ENCODE assay signal across 8 mouse cellular contexts in the genomic region with DNA sequence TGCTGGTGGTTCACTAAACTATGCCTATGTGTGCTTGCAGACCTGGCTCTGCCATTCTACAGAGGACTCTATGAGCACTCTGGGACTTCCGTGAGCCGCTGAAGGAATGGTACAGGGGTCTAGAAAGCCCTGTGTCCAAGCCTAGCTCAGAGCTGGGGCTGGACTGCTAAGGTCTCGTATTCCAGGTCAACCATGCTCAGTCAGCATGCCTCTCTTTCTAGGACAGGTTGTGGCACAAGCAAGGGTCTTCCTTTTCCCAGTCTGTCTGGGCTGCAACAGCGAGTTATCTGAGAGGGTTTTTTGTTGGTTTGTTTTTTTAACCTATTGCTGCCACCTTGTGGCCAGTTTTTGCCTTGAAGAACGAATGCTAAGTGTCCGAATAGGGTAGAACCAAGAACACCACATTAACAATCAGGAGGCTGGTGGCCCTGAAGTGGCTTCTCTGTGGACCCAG. TPM values are rescaled to one million over a fixed set of nuclear protein-coding genes. Genes with fewer than 3 reads are reported as not detected.
A peak's percentile ranks its signal among the peaks of the same experiment; 100 is the strongest.
DNase-seq lines count a peak whose midpoint lies in the region; ATAC-seq and TF ChIP-seq lines count a peak whose summit lies in the region.

No protein-coding gene starts in this region.

- H3K9me3 ChIP-seq in embryonic facial prominence, embryonic 12.5 days = no peaks in the 10 kb centered on the region
- H3K9me3 ChIP-seq in midbrain, embryonic 12.5 days = no peaks in the 10 kb centered on the region

- no peaks in the 10 kb centered on the region for H3K27me3 ChIP-seq in embryonic facial prominence, embryonic 12.5 days
- no peaks in the 10 kb centered on the region for H3K27me3 ChIP-seq in heart, adult 2 months (ENCODE audit: control insufficient read depth, insufficient read depth, low read length)
- 0 out of 2 replicates have a peak, but pooled peaks cover 3% of the 10 kb centered on the region for H3K27me3 ChIP-seq in midbrain, embryonic 12.5 days

- no peak for ATAC-seq in embryonic facial prominence, embryonic 12.5 days (ENCODE audit: insufficient number of reproducible peaks, insufficient read depth, low FRiP score, low TSS enrichment)
- peak; percentile 67 for ATAC-seq in midbrain, embryonic 12.5 days (ENCODE audit: low FRiP score, low read depth)

- DNase-seq in 3T3-L1 (ENCODE audit: low read depth, low spot score) = peak; percentile 96
- peak; percentile 77 for DNase-seq in adrenal gland, postnatal 25 days
- peak; percentile 81 to 87 for DNase-seq in heart, adult 2 months
- DNase-seq in kidney, adult 18-20 months = peak; percentile 93
- DNase-seq in left cerebral cortex, postnatal 4 days = peak; percentile 86
- DNase-seq in spleen, adult 18-20 months = peak; percentile 38 to 80

- intact Hi-C loops in heart, adult 2 months (cut with DNase I) = loop anchor here (1.0 to 5.0 kb wide), 4 partner anchors 108 to 320 kb away; partner anchors contain the start of gene Cpne2
- intact Hi-C loops in left cerebral cortex, postnatal 4 days (cut with DNase I) = loop anchor here (2.0 kb wide), 1 partner anchor 108 kb away; no protein-coding TSS in a partner anchor

- H3K4me2 ChIP-seq in embryonic facial prominence, embryonic 12.5 days (replicated peaks) = peak overlapping the region; percentile 16; the same call in 1 of the 2 replicates
- peak overlapping the region; percentile 42 for H3K4me2 ChIP-seq in midbrain, embryonic 12.5 days (replicated peaks)

- TF ChIP-seq CTCF in heart, adult 2 months (IDR thresholded peaks at IDR 0.05) = peak; percentile 85

- H3K79me2 ChIP-seq in heart, adult 2 months (replicated peaks; ENCODE audit: control insufficient read depth, insufficient read depth, low read length) = no peaks in the 10 kb centered on the region

- 29% methylated on average over 6 of the region's 6 CpGs for WGBS in embryonic facial prominence, embryonic 12.5 days
- 33% methylated on average over 6 of the region's 6 CpGs for WGBS in heart, adult 2 months
- WGBS in midbrain, embryonic 12.5 days = 23% methylated on average over 6 of the region's 6 CpGs

- H3K9ac ChIP-seq in embryonic facial prominence, embryonic 12.5 days = 0 out of 2 replicates have a peak overlapping the region, but pooled peaks have one; percentile 19
- no peak overlapping the region for H3K9ac ChIP-seq in heart, adult 2 months (ENCODE audit: low read depth, low read length)
- H3K9ac ChIP-seq in midbrain, embryonic 12.5 days (replicated peaks) = no peak overlapping the region; the same call in 1 of the 2 replicates

- no peak for TF ChIP-seq EP300 in heart, adult 2 months (IDR thresholded peaks at IDR 0.05; ENCODE audit: insufficient read depth, low read depth, low read length)

- H3K4me3 ChIP-seq in embryonic facial prominence, embryonic 12.5 days = no peak overlapping the region
- H3K4me3 ChIP-seq in heart, adult 2 months = no peak overlapping the region
- peak overlapping the region; percentile 20; the same call in 1 of the 2 replicates for H3K4me3 ChIP-seq in midbrain, embryonic 12.5 days

- H3K4me1 ChIP-seq in embryonic facial prominence, embryonic 12.5 days = no peaks in the 10 kb centered on the region; the same call in 1 of the 2 replicates
- peaks cover 2% of the 10 kb centered on the region for H3K4me1 ChIP-seq in heart, adult 2 months (ENCODE audit: control insufficient read depth, insufficient read depth, low read length)
- peaks cover 5% of the 10 kb centered on the region for H3K4me1 ChIP-seq in midbrain, embryonic 12.5 days

- H3K27ac ChIP-seq in embryonic facial prominence, embryonic 12.5 days = no peak overlapping the region
- H3K27ac ChIP-seq in heart, adult 2 months = no peak overlapping the region
- no peak overlapping the region; the same call in 1 of the 2 replicates for H3K27ac ChIP-seq in midbrain, embryonic 12.5 days (replicated peaks)

- H3K36me3 ChIP-seq in embryonic facial prominence, embryonic 12.5 days = no peaks in the 10 kb centered on the region
- H3K36me3 ChIP-seq in heart, adult 2 months (ENCODE audit: control insufficient read depth, insufficient read depth, low read length) = no peaks in the 10 kb centered on the region
- no peaks in the 10 kb centered on the region for H3K36me3 ChIP-seq in midbrain, embryonic 12.5 days

- no peak for TF ChIP-seq POLR2A in heart, adult 2 months (IDR thresholded peaks at IDR 0.05; ENCODE audit: insufficient read depth, low read depth, low read length)

RNA-seq across cellular contexts. Expression of gene Ccl17, which starts 2.4 kb away (rescaled TPM):
- total RNA-seq in adrenal gland, postnatal 25 days (2021) = 0.70 TPM in 1 of 2 replicates, not detected in the other
- polyA plus RNA-seq in embryonic facial prominence, embryonic 12.5 days (2016; fragmentation: Nextera tagmentation; extraction: Ambion mirVana) = not detected in 2 replicates
- not detected for total RNA-seq in heart, adult 2 months (2021)
- polyA plus RNA-seq in heart, adult 2 months (2012; rRNA removed) = 0.62 TPM in 1 of 2 replicates, not detected in the other
- total RNA-seq in left cerebral cortex, postnatal 4 days (2021) = 1 to 10 TPM; 2.4 to 2.8 TPM
- not detected in 2 replicates for polyA plus RNA-seq in midbrain, embryonic 12.5 days (2016; fragmentation: Nextera tagmentation; extraction: Ambion mirVana)

RNA-seq across cellular contexts. Expression of gene Coq9, which starts 25.4 kb away (rescaled TPM):
- total RNA-seq in adrenal gland, postnatal 25 days (2021) = 199 and 209 TPM in 2 replicates
- polyA plus RNA-seq in embryonic facial prominence, embryonic 12.5 days (2016; fragmentation: Nextera tagmentation; extraction: Ambion mirVana) = 61.8 and 66.3 TPM in 2 replicates
- total RNA-seq in heart, adult 2 months (2021) = 100 to 1,000 TPM; 545 to 681 TPM
- 823 and 843 TPM in 2 replicates for polyA plus RNA-seq in heart, adult 2 months (2012; rRNA removed)
- total RNA-seq in left cerebral cortex, postnatal 4 days (2021) = 10 to 100 TPM; 41.8 to 42.4 TPM
- 53.4 and 54.4 TPM in 2 replicates for polyA plus RNA-seq in midbrain, embryonic 12.5 days (2016; fragmentation: Nextera tagmentation; extraction: Ambion mirVana)

RNA-seq across cellular contexts. Expression of gene Ciapin1, which starts 25.5 kb away (rescaled TPM):
- 112 and 175 TPM in 2 replicates for total RNA-seq in adrenal gland, postnatal 25 days (2021)
- polyA plus RNA-seq in embryonic facial prominence, embryonic 12.5 days (2016; fragmentation: Nextera tagmentation; extraction: Ambion mirVana) = 141 and 144 TPM in 2 replicates
- 10 to 100 TPM; 81.9 to 98.6 TPM for total RNA-seq in heart, adult 2 months (2021)
- polyA plus RNA-seq in heart, adult 2 months (2012; rRNA removed) = 57.2 TPM in 2 replicates
- 10 to 100 TPM; 84.3 to 84.6 TPM for total RNA-seq in left cerebral cortex, postnatal 4 days (2021)
- 182 and 192 TPM in 2 replicates for polyA plus RNA-seq in midbrain, embryonic 12.5 days (2016; fragmentation: Nextera tagmentation; extraction: Ambion mirVana)

RNA-seq across cellular contexts. Expression of gene Cx3cl1, which starts 40.9 kb away (rescaled TPM):
- 23.0 and 25.2 TPM in 2 replicates for total RNA-seq in adrenal gland, postnatal 25 days (2021)
- 4.6 and 5.3 TPM in 2 replicates for polyA plus RNA-seq in embryonic facial prominence, embryonic 12.5 days (2016; fragmentation: Nextera tagmentation; extraction: Ambion mirVana)
- 1 to 10 TPM; 5.1 to 5.4 TPM for total RNA-seq in heart, adult 2 months (2021)
- 11.3 and 12.0 TPM in 2 replicates for polyA plus RNA-seq in heart, adult 2 months (2012; rRNA removed)
- 100 to 1,000 TPM in 1 of 2 experiments, 10 to 100 TPM in 1; 88.5 to 111 TPM for total RNA-seq in left cerebral cortex, postnatal 4 days (2021)
- 8.2 and 11.3 TPM in 2 replicates for polyA plus RNA-seq in midbrain, embryonic 12.5 days (2016; fragmentation: Nextera tagmentation; extraction: Ambion mirVana)

RNA-seq across cellular contexts. Expression of gene Polr2c, which starts 44.6 kb away (rescaled TPM):
- 62.1 and 66.2 TPM in 2 replicates for total RNA-seq in adrenal gland, postnatal 25 days (2021)
- polyA plus RNA-seq in embryonic facial prominence, embryonic 12.5 days (2016; fragmentation: Nextera tagmentation; extraction: Ambion mirVana) = 145 and 154 TPM in 2 replicates
- 10 to 100 TPM; 55.9 to 69.5 TPM for total RNA-seq in heart, adult 2 months (2021)
- polyA plus RNA-seq in heart, adult 2 months (2012; rRNA removed) = 142 and 198 TPM in 2 replicates
- total RNA-seq in left cerebral cortex, postnatal 4 days (2021) = 10 to 100 TPM; 53.6 to 63.3 TPM
- 136 and 140 TPM in 2 replicates for polyA plus RNA-seq in midbrain, embryonic 12.5 days (2016; fragmentation: Nextera tagmentation; extraction: Ambion mirVana)
